Mouse (Mus musculus) ES-Bruce4 (cell line): ENCODE data around the gene Eif4a3. TPM values are rescaled to one million over a fixed set of nuclear protein-coding genes. Genes with fewer than 3 reads are reported as not detected.

Experiments
- H3K27ac ChIP-seq: 2 replicates; pipeline ENCODE4 v1.5.1; 2012; ENCODE audit warnings: low read length, inconsistent platforms; ENCODE audit not compliant: insufficient read depth
- H3K27me3 ChIP-seq: 2 replicates; pipeline ENCODE4 v1.6.1; 2012; ENCODE audit warnings: mild to moderate bottlenecking, low read length, inconsistent platforms; ENCODE audit not compliant: control insufficient read depth, poor library complexity, insufficient read depth, severe bottlenecking
- H3K36me3 ChIP-seq: 2 replicates; pipeline ENCODE4 v1.6.1; 2012; ENCODE audit warnings: inconsistent platforms, mild to moderate bottlenecking, low read length, moderate library complexity; ENCODE audit not compliant: control insufficient read depth, poor library complexity, insufficient read depth, severe bottlenecking
- H3K4me1 ChIP-seq: one replicate; pipeline ENCODE4 v1.8.1; 2011; ENCODE audit warnings: low read length; ENCODE audit not compliant: control insufficient read depth, insufficient read depth
- H3K4me3 ChIP-seq: 2 replicates; pipeline ENCODE4 v1.5.1; 2011; ENCODE audit warnings: low read depth, mild to moderate bottlenecking, low read length
- H3K9ac ChIP-seq: 2 replicates; pipeline ENCODE4 v1.6.1; 2012; ENCODE audit warnings: low read depth, mild to moderate bottlenecking, inconsistent platforms; ENCODE audit not compliant: poor library complexity, severe bottlenecking
- H3K9me3 ChIP-seq: replicated peaks from 2 replicates; pipeline ENCODE4 v1.6.1; 2012; ENCODE audit warnings: mild to moderate bottlenecking, low read length, inconsistent platforms; ENCODE audit not compliant: control insufficient read depth, poor library complexity, insufficient read depth, severe bottlenecking
- CTCF ChIP-seq: IDR thresholded peaks from one replicate; pipeline ENCODE4 v1.8.1; 2011; ENCODE audit warnings: low read depth, low read length
- EP300 ChIP-seq: IDR thresholded peaks from 2 replicates; pipeline ENCODE4 v1.6.1; 2011; ENCODE audit warnings: low read depth, low read length; ENCODE audit not compliant: insufficient read depth
- POLR2A ChIP-seq: IDR thresholded peaks from one replicate; pipeline ENCODE4 v1.8.1; 2011; ENCODE audit warnings: low read length; ENCODE audit not compliant: insufficient read depth
- polyA plus RNA-seq: library from polyadenylated mRNA; stranded (reverse); fragments of >200 nt; gene quantifications from 2 replicates; pipeline ENCODE4 v1.2.4, GENCODE M21; 2011; ENCODE audit warnings: low read depth; ENCODE audit not compliant: missing spikeins, insufficient read depth, insufficient read length

Gene Eif4a3
- polyA plus RNA-seq, 1 experiment: 257 TPM

- H3K27ac ChIP-seq: peak overlapping the region; percentile 6; the same call in 1 of the 2 replicates
- TF ChIP-seq POLR2A (no peak), CTCF (no peak), EP300 (no peak)
- peak overlapping the region; percentile 40 for H3K4me3 ChIP-seq
- H3K36me3 ChIP-seq: no peaks in the 10 kb centered on the region
- H3K27me3 ChIP-seq: no peaks in the 10 kb centered on the region
- H3K9ac ChIP-seq: peak overlapping the region; percentile 7; the same call in 1 of the 2 replicates
- peaks cover 15% of the 10 kb centered on the region for H3K4me1 ChIP-seq
- no peaks in the 10 kb centered on the region for H3K9me3 ChIP-seq
Observed at GRCm38 (mm10) chr11:119239480-119239879, 60.4 kb downstream of the Eif4a3 start.

Other genes with a start within 250 kb of the Eif4a3 start
- gene Cbx4, start 213.9 kb downstream of the Eif4a3 start, polyA plus RNA-seq: 0.32 and 0.46 TPM in 2 replicates
- gene Tbc1d16, start 71.6 kb downstream of the Eif4a3 start, polyA plus RNA-seq: 15.8 and 15.9 TPM in 2 replicates
- gene Ccdc40, start 71.5 kb downstream of the Eif4a3 start, polyA plus RNA-seq: 4.1 and 8.1 TPM in 2 replicates
- gene Gaa, start 32.2 kb downstream of the Eif4a3 start, polyA plus RNA-seq: 42.3 and 50.4 TPM in 2 replicates
- not detected in 2 replicates for gene Card14, start 7.7 kb upstream of the Eif4a3 start, polyA plus RNA-seq
- 3.3 and 4.0 TPM in 2 replicates for gene Sgsh, start 55.4 kb upstream of the Eif4a3 start, polyA plus RNA-seq
- 9.2 and 10.0 TPM in 2 replicates for gene Slc26a11, start 55.5 kb upstream of the Eif4a3 start, polyA plus RNA-seq
- 22.4 and 23.9 TPM in 2 replicates for gene Rnf213, start 93.0 kb upstream of the Eif4a3 start, polyA plus RNA-seq
- 6.5 and 7.7 TPM in 2 replicates for gene Endov, start 191.3 kb upstream of the Eif4a3 start, polyA plus RNA-seq
- 0.21 TPM in 1 of 2 replicates, not detected in the other for gene Nptx1, start 247.7 kb upstream of the Eif4a3 start, polyA plus RNA-seq